Mouse (Mus musculus) MEL (cell line): ENCODE results near the gene Tnfsf4.

Source experiments
- CHD2 ChIP-seq: IDR thresholded peaks from 2 replicates; pipeline ENCODE4 v1.6.1; 2011; ENCODE audit warnings: low read length, improper control_type of control experiment
- CTCF ChIP-seq, 3 experiments: IDR thresholded peaks in 2 of 3; conservative IDR thresholded peaks in 1 of 3; 2 replicates each; pipeline ENCODE4 v1.5.1; 2011 to 2012; ENCODE audit warnings: low read length in 3 of 3, low read depth in 2 of 3, mild to moderate bottlenecking in 2 of 3, improper control_type of control experiment in 1 of 3, inconsistent platforms in 1 of 3, mixed read lengths in 1 of 3, moderate library complexity in 1 of 3; ENCODE audit not compliant: control insufficient read depth in 1 of 3, insufficient read depth in 1 of 3, poor library complexity in 1 of 3, severe bottlenecking in 1 of 3
- EP300 ChIP-seq, 2 experiments: IDR thresholded peaks; 2 replicates each; pipeline ENCODE4 v1.6.1; 2011; ENCODE audit warnings: improper control_type of control experiment in 2 of 2, low read length in 2 of 2, low read depth in 1 of 2, mild to moderate bottlenecking in 1 of 2
- POLR2A ChIP-seq, 2 experiments: IDR thresholded peaks; 2 replicates each; pipeline ENCODE4 v1.6.1; 2011 to 2012; ENCODE audit warnings: low read length in 2 of 2, mild to moderate bottlenecking in 2 of 2, control low read depth in 1 of 2, improper control_type of control experiment in 1 of 2, low read depth in 1 of 2, moderate library complexity in 1 of 2; ENCODE audit not compliant: control insufficient read depth in 1 of 2, insufficient read depth in 1 of 2, poor library complexity in 1 of 2
- RCOR1 ChIP-seq: IDR thresholded peaks from 2 replicates; pipeline ENCODE4 v1.6.1; 2012; ENCODE audit warnings: low read depth, mild to moderate bottlenecking, inconsistent platforms, low read length, improper control_type of control experiment
- SMC3 ChIP-seq: IDR thresholded peaks from 2 replicates; pipeline ENCODE4 v1.6.1; 2011; ENCODE audit warnings: low read depth, low read length, improper control_type of control experiment
- TAL1 ChIP-seq: IDR thresholded peaks from 2 replicates; pipeline ENCODE4 v1.6.1; 2012; ENCODE audit warnings: mild to moderate bottlenecking, inconsistent platforms, low read length, moderate library complexity, mixed read lengths
- TCF12 ChIP-seq: IDR thresholded peaks from 2 replicates; pipeline ENCODE4 v1.6.1; 2014; ENCODE audit warnings: low read depth, mild to moderate bottlenecking, inconsistent platforms, low read length, improper control_type of control experiment, moderate library complexity

GRCm38 (mm10) chr1:161378571-161378970 lies 16.6 kb upstream of the Tnfsf4 start:
- TF ChIP-seq CTCF (IDR thresholded peaks at IDR 0.05 in 2 of 3, conservative IDR thresholded peaks at IDR 0.05 in 1 of 3; ENCODE audit: control insufficient read depth in 1 of 3, insufficient read depth in 1 of 3, low read depth in 2 of 3, low read length in 3 of 3, poor library complexity in 1 of 3, severe bottlenecking in 1 of 3): no peak
- no peak for TF ChIP-seq POLR2A (IDR thresholded peaks at IDR 0.05; ENCODE audit: control insufficient read depth in 1 of 2, insufficient read depth in 1 of 2, low read depth in 1 of 2, low read length in 2 of 2, poor library complexity in 1 of 2)
- no peak for TF ChIP-seq CHD2
- no peak for TF ChIP-seq TCF12
- TF ChIP-seq EP300 (IDR thresholded peaks at IDR 0.05; ENCODE audit: low read depth in 1 of 2, low read length in 2 of 2): no peak
- TF ChIP-seq TAL1: no peak
- no peak for TF ChIP-seq RCOR1
- no peak for TF ChIP-seq SMC3
